Mouse (Mus musculus) stomach, postnatal 0 days (tissue): ENCODE data around the gene BC025920.

ENCODE experiments used
- CTCF ChIP-seq: IDR thresholded peaks from 2 replicates; pipeline ENCODE4 v1.5.1; 2016; ENCODE audit warnings: antibody characterized with exemption, low read depth, mild to moderate bottlenecking, moderate library complexity
- EP300 ChIP-seq: optimal IDR thresholded peaks from 2 replicates; pipeline ENCODE3; 2016; ENCODE audit warnings: antibody characterized with exemption

DNA sequence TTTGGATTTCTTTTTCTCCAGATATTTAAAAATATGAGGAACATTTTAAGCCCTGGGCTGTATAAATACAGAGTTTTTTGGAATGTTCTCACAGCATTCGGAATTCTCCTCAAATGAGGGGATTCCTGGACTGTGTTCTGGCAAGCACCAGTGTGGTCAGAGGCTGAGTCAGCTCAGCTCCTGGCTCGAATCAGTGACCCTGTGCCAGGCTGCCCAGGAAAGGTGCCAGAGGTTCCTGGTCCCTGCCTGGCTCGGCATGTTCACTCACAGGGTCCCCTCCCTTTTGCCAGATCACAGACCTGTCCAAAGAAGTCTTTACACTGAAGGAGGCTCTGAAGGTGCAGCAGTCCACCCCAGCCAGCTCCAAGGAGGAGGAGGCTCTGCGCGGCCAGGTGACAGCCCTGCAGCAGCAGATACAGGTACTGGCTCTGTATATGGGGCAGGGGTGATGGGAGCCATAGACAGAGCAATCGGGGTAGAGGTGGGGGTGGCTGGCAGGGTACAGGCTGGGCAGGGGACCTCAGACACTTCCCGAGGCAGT, 40.0 kb downstream of the BC025920 start:
- no peak for TF ChIP-seq CTCF
- TF ChIP-seq EP300, result no peak
